Mouse (Mus musculus) intestine, postnatal 0 days (tissue): Measurements from ENCODE around the gene Fads1. TPM values are rescaled to one million over a fixed set of nuclear protein-coding genes. Genes with fewer than 3 reads are reported as not detected.

Experiments
- ATAC-seq: fragments of 200-750 bp; cut with Nextera tagmentation; 2 replicates; pipeline ENCODE4 v1.8.0; 2017; ENCODE audit warnings: mild to moderate bottlenecking, moderate TSS enrichment, moderate library complexity
- H3K27ac ChIP-seq: fragments of 300-500 bp; sonication (generic); 2 replicates; pipeline ENCODE4 v1.5.1; 2014; ENCODE audit warnings: mild to moderate bottlenecking, low read depth, low read length, moderate library complexity
- H3K27me3 ChIP-seq: fragments of 300-500 bp; sonication (generic); replicated peaks from 2 replicates; pipeline ENCODE4 v1.6.1; 2014; ENCODE audit warnings: low read length, mixed read lengths; ENCODE audit not compliant: control insufficient read depth, insufficient read depth
- H3K36me3 ChIP-seq: fragments of 300-500 bp; sonication (generic); 2 replicates; pipeline ENCODE4 v1.6.1; 2014; ENCODE audit warnings: mild to moderate bottlenecking, moderate library complexity; ENCODE audit not compliant: control insufficient read depth, insufficient read depth
- H3K4me1 ChIP-seq: fragments of 300-500 bp; sonication (generic); replicated peaks from 2 replicates; pipeline ENCODE4 v1.6.1; 2014; ENCODE audit warnings: antibody characterized with exemption, low read length, mixed read lengths; ENCODE audit not compliant: control insufficient read depth, insufficient read depth
- H3K4me2 ChIP-seq: fragments of 300-500 bp; sonication (generic); replicated peaks from 2 replicates; pipeline ENCODE4 v1.6.1; 2014; ENCODE audit warnings: low read depth, mild to moderate bottlenecking, moderate library complexity
- H3K4me3 ChIP-seq: fragments of 300-500 bp; sonication (generic); 2 replicates; pipeline ENCODE4 v1.5.1; 2014; ENCODE audit warnings: low read depth, low read length
- H3K9ac ChIP-seq: fragments of 300-500 bp; sonication (generic); 2 replicates; pipeline ENCODE4 v1.6.1; 2014; ENCODE audit warnings: mild to moderate bottlenecking, low read depth, low read length
- H3K9me3 ChIP-seq: fragments of 300-500 bp; sonication (generic); 2 replicates; pipeline ENCODE4 v1.6.1; 2016; ENCODE audit warnings: mixed run types; ENCODE audit not compliant: control insufficient read depth
- CTCF ChIP-seq: sonication (generic); IDR thresholded peaks from 2 replicates; pipeline ENCODE4 v1.5.1; 2016; ENCODE audit warnings: low read depth, mild to moderate bottlenecking, control low read depth, antibody characterized with exemption, moderate library complexity
- WGBS: fragments of 180-500 bp; shearing (Covaris S2); extraction: QIAGEN DNeasy Blood & Tissue Kit; methylation state at CpG from one replicate; pipeline ENCODE4 v1.1.7; 2014; 5-methylcytosine and 5-hydroxymethylcytosine counted together
- polyA plus RNA-seq: library from polyadenylated mRNA; unstranded; fragments of >200 nt; fragmentation: Nextera tagmentation; extraction: Ambion mirVana; gene quantifications from 2 replicates; pipeline ENCODE4 v1.2.1, GENCODE M21; 2015

Fads1 gene
- polyA plus RNA-seq, 1 experiment from 2014 or later = 26.9 TPM

DNA sequence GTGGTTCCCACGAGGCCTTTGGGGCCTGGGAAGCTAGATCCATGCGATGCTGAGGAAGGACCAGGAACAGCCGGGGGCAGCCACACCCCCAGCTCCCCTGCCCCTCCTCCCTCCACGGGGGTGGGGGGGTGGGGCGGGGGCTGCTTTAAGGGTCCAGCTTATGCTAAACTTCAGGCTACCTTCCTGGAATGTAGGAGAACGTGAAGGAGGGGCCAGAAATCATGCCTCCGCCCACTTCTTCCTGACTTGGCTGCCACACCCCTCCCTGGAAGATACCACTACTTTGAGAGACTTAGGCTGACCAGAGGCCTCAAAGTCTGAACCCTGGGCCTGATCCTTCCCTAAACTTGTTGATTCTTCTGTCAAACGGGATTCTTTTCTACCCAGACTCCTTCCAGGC is 40.0 kb downstream of the Fads1 start:
- Histone ChIP-seq H3K36me3 (peaks cover 11% of the 10 kb centered on the region), H3K4me1 (peaks cover 17% of the 10 kb centered on the region; the same call in 1 of the 2 replicates), H3K4me2 (no peak overlapping the region; the same call in 1 of the 2 replicates), H3K27me3 (no peaks in the 10 kb centered on the region), H3K9ac (no peak overlapping the region), H3K4me3 (no peak overlapping the region), H3K9me3 (no peaks in the 10 kb centered on the region), H3K27ac (no peak overlapping the region)
- no peak for TF ChIP-seq CTCF
- ATAC-seq = peak; percentile 25; the same call in 1 of the 2 replicates
- 20% methylated on average over 8 of the region's 8 CpGs for WGBS

- ATAC-seq = no peak
- Histone ChIP-seq H3K4me3 (no peak overlapping the region), H3K4me2 (no peak overlapping the region), H3K9ac (no peak overlapping the region), H3K36me3 (peaks cover 9% of the 10 kb centered on the region; the same call in 1 of the 2 replicates), H3K9me3 (no peaks in the 10 kb centered on the region), H3K4me1 (peaks cover 17% of the 10 kb centered on the region; the same call in 1 of the 2 replicates), H3K27ac (no peak overlapping the region), H3K27me3 (no peaks in the 10 kb centered on the region)
- 68% methylated on average over 4 of the region's 4 CpGs for WGBS
- TF ChIP-seq CTCF = no peak
These were observed 40.9 kb downstream of the Fads1 start for GRCm38 (mm10) chr19:10223561-10223960.

DNA sequence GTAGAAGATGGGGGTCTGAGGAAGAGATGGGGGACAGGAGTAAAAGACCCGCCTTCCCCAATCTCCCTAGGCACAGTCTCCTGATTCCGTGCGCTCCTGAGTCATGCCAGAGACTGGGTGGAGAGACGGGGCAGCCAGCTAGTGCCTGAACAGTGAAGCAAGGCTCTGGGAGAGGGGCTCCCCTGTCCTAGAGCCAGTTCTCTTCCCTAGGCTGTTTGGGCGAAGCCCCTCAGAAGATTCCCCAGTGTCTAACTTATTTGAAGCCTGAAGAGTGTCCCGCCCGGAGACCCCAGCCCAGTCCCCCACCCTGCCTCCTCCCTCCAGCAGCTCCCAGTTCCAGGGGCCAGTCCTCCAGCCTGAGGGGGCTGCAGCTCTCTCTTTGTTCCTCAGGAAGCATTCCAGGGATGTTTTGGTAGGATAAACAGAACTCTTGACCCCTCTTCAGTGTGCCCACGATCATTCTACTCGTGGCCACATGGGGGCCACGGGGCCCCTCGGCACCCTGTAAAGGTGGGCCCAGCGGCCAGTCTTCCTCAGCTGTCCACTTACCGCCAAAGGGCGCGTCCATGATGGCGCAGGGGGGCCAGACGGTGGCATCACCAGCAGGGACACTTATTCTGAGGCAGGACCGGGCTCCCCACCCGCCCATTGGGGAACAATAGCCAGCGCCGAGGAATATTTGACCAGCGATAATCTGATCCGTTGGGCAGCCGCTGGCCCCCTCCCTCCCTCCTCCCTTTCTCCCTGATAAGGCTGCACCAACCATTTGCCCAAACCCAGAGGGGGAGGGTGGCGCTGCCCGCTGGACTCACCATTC is 42.2 kb downstream of the Fads1 start:
- H3K27me3 ChIP-seq = no peaks in the 10 kb centered on the region
- H3K4me3 ChIP-seq = no peak overlapping the region
- no peak overlapping the region for H3K27ac ChIP-seq
- TF ChIP-seq CTCF = 0 out of 2 replicates have a peak, but pooled peaks have one; percentile 15
- WGBS = 19% methylated on average over 26 of the region's 26 CpGs
- H3K36me3 ChIP-seq = peaks cover 13% of the 10 kb centered on the region; the same call in 1 of the 2 replicates
- 0 out of 2 replicates have a peak overlapping the region, but pooled peaks have one; percentile 3 for H3K9ac ChIP-seq
- H3K4me1 ChIP-seq = peaks cover 17% of the 10 kb centered on the region; the same call in 1 of the 2 replicates
- no peaks in the 10 kb centered on the region for H3K9me3 ChIP-seq
- H3K4me2 ChIP-seq = peak overlapping the region; percentile 38
- no peak for ATAC-seq

- no peaks in the 10 kb centered on the region for H3K27me3 ChIP-seq
- no peaks in the 10 kb centered on the region for H3K9me3 ChIP-seq
- 32% methylated on average over 4 of the region's 4 CpGs for WGBS
- H3K4me1 ChIP-seq = peaks cover 17% of the 10 kb centered on the region; the same call in 1 of the 2 replicates
- ATAC-seq = no peak
- TF ChIP-seq CTCF = no peak
- no peak overlapping the region for H3K9ac ChIP-seq
- peak overlapping the region; percentile 38 for H3K4me2 ChIP-seq
- peaks cover 13% of the 10 kb centered on the region; the same call in 1 of the 2 replicates for H3K36me3 ChIP-seq
- no peak overlapping the region for H3K4me3 ChIP-seq
- H3K27ac ChIP-seq = no peak overlapping the region
These were observed 43.1 kb downstream of the Fads1 start for GRCm38 (mm10) chr19:10225767-10226166.

GRCm38 (mm10) chr19:10231016-10231415 is 48.3 kb downstream of the Fads1 start:
- no peak for TF ChIP-seq CTCF
- Histone ChIP-seq H3K9ac (no peak overlapping the region), H3K9me3 (no peaks in the 10 kb centered on the region), H3K4me1 (peaks cover 3% of the 10 kb centered on the region; the same call in 1 of the 2 replicates), H3K36me3 (peaks cover 14% of the 10 kb centered on the region; the same call in 1 of the 2 replicates), H3K27ac (no peak overlapping the region), H3K4me3 (no peak overlapping the region), H3K27me3 (no peaks in the 10 kb centered on the region), H3K4me2 (no peak overlapping the region)
- 41% methylated on average over 7 of the region's 7 CpGs for WGBS
- ATAC-seq = no peak

DNA sequence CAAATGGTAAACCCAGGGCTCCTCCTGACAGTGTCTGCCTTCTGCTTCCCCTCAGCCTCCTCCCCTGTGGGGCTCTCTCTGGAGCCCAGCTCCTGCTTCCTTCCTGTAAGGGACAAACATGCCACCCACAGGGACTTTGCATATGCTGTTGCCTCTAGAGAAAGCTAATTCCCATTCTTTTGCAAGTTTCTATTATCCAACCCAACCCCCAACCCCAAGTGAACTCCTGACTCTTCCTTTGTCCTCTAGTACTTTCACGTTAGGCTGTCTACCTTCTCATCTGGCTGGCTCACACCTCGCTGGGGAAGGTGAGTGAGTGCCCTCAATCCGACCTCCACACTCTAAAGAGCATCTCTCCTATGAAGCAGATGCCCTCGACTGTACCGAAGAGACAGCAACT is 49.2 kb downstream of the Fads1 start:
- Histone ChIP-seq H3K4me2 (no peak overlapping the region), H3K27ac (no peak overlapping the region), H3K4me1 (peaks cover 3% of the 10 kb centered on the region; the same call in 1 of the 2 replicates), H3K27me3 (no peaks in the 10 kb centered on the region), H3K36me3 (peaks cover 14% of the 10 kb centered on the region; the same call in 1 of the 2 replicates), H3K9me3 (no peaks in the 10 kb centered on the region), H3K9ac (no peak overlapping the region), H3K4me3 (no peak overlapping the region)
- 46% methylated on average over 5 of the region's 5 CpGs for WGBS
- no peak for ATAC-seq
- no peak for TF ChIP-seq CTCF
